Mouse (Mus musculus) megakaryocyte, embryonic 14.5 days (primary cell): ENCODE data around the gene Tars2. TPM values are rescaled to one million over a fixed set of nuclear protein-coding genes. Genes with fewer than 3 reads are reported as not detected.

ENCODE experiments used
- H3K27me3 ChIP-seq: replicated peaks from 2 replicates; pipeline ENCODE3; 2012; ENCODE audit warnings: inconsistent platforms
- H3K36me3 ChIP-seq: replicated peaks from 2 replicates; pipeline ENCODE3; 2012; ENCODE audit warnings: low read length, inconsistent platforms, mixed read lengths
- H3K4me1 ChIP-seq: 2 replicates; pipeline ENCODE4 v1.6.1; 2012; ENCODE audit warnings: inconsistent platforms
- H3K4me3 ChIP-seq: replicated peaks from 2 replicates; pipeline ENCODE3; 2012; ENCODE audit warnings: moderate library complexity, mild to moderate bottlenecking, inconsistent platforms
- H3K9me3 ChIP-seq: 2 replicates; pipeline ENCODE4 v1.6.1; 2012; ENCODE audit warnings: inconsistent platforms
- FLI1 ChIP-seq: IDR thresholded peaks from 2 replicates; pipeline ENCODE4 v1.6.1; 2012; ENCODE audit warnings: low read length, inconsistent platforms, mixed read lengths
- GATA1 ChIP-seq: IDR thresholded peaks from 3 replicates; pipeline ENCODE4 v1.6.1; 2012; ENCODE audit warnings: mixed read lengths, low read length, inconsistent platforms, borderline replicate concordance
- polyA plus RNA-seq: library from polyadenylated mRNA; stranded (reverse); fragments of >175 nt; gene quantifications from 2 replicates; pipeline ENCODE4 v1.2.3, GENCODE M21; 2012; ENCODE audit warnings: low replicate concordance; ENCODE audit not compliant: insufficient read depth

The Tars2 gene
- polyA plus RNA-seq, 1 experiment, result 22.9 TPM

GRCm38 (mm10) chr3:95739353-95740104, 20.5 kb downstream of the Tars2 start, which contains the start of gene Ecm1:
Gene Ecm1, minus strand, starts transcription at chr3:95739569.
- Histone ChIP-seq H3K9me3 (no peaks in the 10 kb centered on the region), H3K4me3 (peak within 1 kb of the TSS; percentile 90), H3K27me3 (no peaks in the 10 kb centered on the region), H3K36me3 (peaks cover 100% of the 10 kb centered on the region), H3K4me1 (peaks cover 85% of the 10 kb centered on the region)
- TF ChIP-seq GATA1 (peak; percentile 56; the same call in 1 of the 3 replicates), FLI1 (no peak)

GRCm38 (mm10) chr3:95735071-95735670, 24.8 kb downstream of the Tars2 start:
- Histone ChIP-seq H3K36me3 (peaks cover 73% of the 10 kb centered on the region), H3K4me3 (peak overlapping the region; percentile 69), H3K4me1 (peaks cover 94% of the 10 kb centered on the region), H3K9me3 (no peaks in the 10 kb centered on the region), H3K27me3 (no peaks in the 10 kb centered on the region)
- no peak for TF ChIP-seq FLI1
- no peak for TF ChIP-seq GATA1

DNA sequence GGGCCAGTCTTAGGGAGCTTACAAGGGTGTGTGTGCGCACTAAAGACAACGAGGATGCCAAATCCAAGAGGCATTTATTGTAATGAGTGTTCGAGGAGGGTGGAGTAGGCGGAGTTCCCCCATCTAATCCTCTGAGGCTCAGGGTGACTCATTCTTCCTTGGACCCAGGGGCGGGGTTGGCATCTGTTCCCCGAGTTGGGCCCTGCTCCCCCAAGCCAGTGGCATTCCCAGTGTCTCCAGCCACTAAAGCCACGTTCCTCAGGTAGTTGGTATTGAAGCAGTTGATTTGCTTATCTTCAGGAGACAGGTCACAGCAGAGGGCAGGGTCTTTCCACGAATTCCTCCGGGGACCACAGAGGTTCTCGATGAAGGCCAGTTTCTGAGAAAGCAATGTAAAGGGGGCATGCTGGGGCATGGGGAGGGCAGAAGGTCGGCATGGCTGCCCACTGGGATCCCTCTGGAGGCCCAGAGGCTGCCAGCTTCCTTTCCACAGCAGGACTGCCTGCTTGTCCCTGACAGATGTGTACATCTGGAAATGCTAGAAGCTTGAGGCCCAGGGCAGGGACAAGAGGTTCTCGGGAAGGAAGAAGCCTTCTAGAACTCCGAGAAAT, 25.8 kb downstream of the Tars2 start:
- peaks cover 85% of the 10 kb centered on the region for H3K4me1 ChIP-seq
- no peaks in the 10 kb centered on the region for H3K9me3 ChIP-seq
- H3K4me3 ChIP-seq, result no peak overlapping the region
- no peaks in the 10 kb centered on the region for H3K27me3 ChIP-seq
- H3K36me3 ChIP-seq, result peaks cover 69% of the 10 kb centered on the region
- no peak for TF ChIP-seq FLI1
- no peak for TF ChIP-seq GATA1

DNA sequence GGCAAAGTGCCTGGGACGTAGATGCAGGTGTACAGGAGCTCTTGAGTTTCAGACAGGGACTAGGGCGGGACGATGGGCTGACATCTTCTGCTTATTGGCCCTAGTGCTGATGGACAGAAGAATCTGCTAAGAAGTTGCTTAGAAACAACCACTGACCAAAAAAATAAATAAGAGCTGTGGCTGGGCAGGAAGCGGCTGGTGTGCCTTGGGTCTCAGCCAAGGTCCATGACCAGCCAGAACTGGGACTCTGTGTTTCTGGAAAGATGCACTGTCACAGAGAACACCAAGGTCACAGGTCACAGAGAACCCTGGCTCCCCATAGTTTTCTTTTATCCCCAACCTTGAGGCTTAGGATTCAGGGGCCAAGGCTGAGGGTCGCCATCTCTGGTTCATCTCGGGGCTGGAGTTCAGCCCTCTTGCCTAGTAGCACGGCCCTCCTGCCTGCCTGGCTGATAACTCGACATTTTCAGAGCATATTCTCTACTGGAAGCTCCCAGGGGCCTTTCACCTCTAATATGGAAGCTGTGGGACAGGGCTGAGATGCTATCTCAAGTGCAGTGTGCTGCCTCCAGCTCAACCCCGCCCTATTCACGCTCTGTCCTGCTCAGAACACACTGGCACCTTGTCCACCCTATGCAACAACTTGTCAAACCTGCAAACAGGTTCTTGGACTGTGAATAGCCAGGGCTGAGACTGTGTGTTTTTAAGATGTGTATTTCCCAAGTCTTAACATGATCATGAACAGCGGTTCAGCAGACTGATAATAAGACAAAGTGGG, 27.1 kb downstream of the Tars2 start:
- Histone ChIP-seq H3K9me3 (no peaks in the 10 kb centered on the region), H3K36me3 (peaks cover 56% of the 10 kb centered on the region), H3K4me3 (peak overlapping the region; percentile 42), H3K4me1 (peaks cover 72% of the 10 kb centered on the region), H3K27me3 (no peaks in the 10 kb centered on the region)
- no peak for TF ChIP-seq GATA1
- TF ChIP-seq FLI1, result no peak

GRCm38 (mm10) chr3:95732297-95732696, 27.7 kb downstream of the Tars2 start:
- Histone ChIP-seq H3K4me3 (no peak overlapping the region), H3K27me3 (no peaks in the 10 kb centered on the region), H3K36me3 (peaks cover 50% of the 10 kb centered on the region), H3K4me1 (peaks cover 71% of the 10 kb centered on the region), H3K9me3 (no peaks in the 10 kb centered on the region)
- TF ChIP-seq FLI1 (no peak), GATA1 (no peak)

DNA sequence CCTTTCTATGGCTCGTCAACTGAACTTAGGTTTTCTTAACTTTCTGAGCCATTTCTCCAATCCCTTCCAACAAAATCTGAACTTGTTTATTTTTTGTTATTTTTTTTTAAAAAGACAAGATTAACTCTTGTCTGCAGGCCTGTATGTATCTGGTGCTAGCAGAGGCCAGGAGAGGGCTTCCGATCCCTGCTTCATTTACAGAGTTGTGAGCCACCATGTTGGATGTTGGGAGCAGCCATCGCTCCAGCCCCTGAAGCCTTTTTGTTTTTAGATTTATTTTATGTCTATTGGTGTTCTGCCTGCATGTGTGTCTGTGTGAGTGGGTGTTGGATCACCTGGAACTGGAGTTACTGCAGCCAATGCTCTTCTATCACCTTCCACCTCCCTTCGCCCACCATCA, 28.2 kb downstream of the Tars2 start:
- H3K4me1 ChIP-seq, result peaks cover 71% of the 10 kb centered on the region
- TF ChIP-seq GATA1 (no peak), FLI1 (no peak)
- peaks cover 45% of the 10 kb centered on the region for H3K36me3 ChIP-seq
- H3K4me3 ChIP-seq, result no peak overlapping the region
- H3K27me3 ChIP-seq, result no peaks in the 10 kb centered on the region
- H3K9me3 ChIP-seq, result no peaks in the 10 kb centered on the region

DNA sequence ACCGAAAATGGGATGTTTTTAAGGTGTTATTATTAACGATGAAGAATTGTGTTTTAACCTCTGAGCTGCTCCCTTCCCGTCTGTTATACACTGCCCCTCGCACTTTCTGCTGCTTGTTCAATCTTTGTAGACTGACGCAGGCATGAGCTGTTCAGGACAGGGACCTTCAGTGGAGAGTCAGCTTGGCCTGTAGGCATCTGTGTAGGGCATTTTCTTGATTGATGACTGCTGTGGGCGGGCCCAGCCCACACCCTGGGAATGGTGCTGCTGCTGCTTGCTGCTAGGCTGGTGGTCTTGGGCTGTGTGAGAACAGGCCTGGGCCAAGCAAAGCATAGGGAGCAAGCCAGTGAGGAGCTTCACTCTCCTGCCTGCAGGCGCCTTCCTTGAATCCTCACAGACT, 29.6 kb downstream of the Tars2 start:
- H3K36me3 ChIP-seq, result peaks cover 31% of the 10 kb centered on the region
- no peaks in the 10 kb centered on the region for H3K9me3 ChIP-seq

GRCm38 (mm10) chr3:95728906-95729305, 31.1 kb downstream of the Tars2 start:
- TF ChIP-seq FLI1 (no peak), GATA1 (no peak)
- Histone ChIP-seq H3K4me1 (peaks cover 55% of the 10 kb centered on the region), H3K9me3 (no peaks in the 10 kb centered on the region), H3K27me3 (no peaks in the 10 kb centered on the region), H3K4me3 (no peak overlapping the region), H3K36me3 (peaks cover 16% of the 10 kb centered on the region)

More for the DNA sequence above, 29.6 kb downstream of the Tars2 start:
- H3K27me3 ChIP-seq, result no peaks in the 10 kb centered on the region
- no peak overlapping the region for H3K4me3 ChIP-seq
- TF ChIP-seq GATA1, result no peak
- TF ChIP-seq FLI1, result no peak
- H3K4me1 ChIP-seq, result peaks cover 70% of the 10 kb centered on the region

- TF ChIP-seq FLI1 (no peak), GATA1 (no peak)
- Histone ChIP-seq H3K27me3 (no peaks in the 10 kb centered on the region), H3K36me3 (peaks cover 6% of the 10 kb centered on the region), H3K4me1 (peaks cover 46% of the 10 kb centered on the region), H3K4me3 (peak overlapping the region; percentile 74), H3K9me3 (no peaks in the 10 kb centered on the region)
These were observed 33.2 kb downstream of the Tars2 start for GRCm38 (mm10) chr3:95726696-95727358.
